Mouse (Mus musculus) CD4-positive, CD25-positive, alpha-beta regulatory T cell, adult 4 months (primary cell): ENCODE measurements around the gene Map3k13. TPM values are rescaled to one million over a fixed set of nuclear protein-coding genes. Genes with fewer than 3 reads are reported as not detected.
"Not testable (repeated sequence)": the region's sequence is repeated elsewhere in the genome, so short reads cannot be mapped to it uniquely, and the experiment has no call there.

ENCODE experiments used
- ATAC-seq: one replicate; pipeline ENCODE4 v1.8.0; 2017
- polyA plus RNA-seq, 2 experiments: library from polyadenylated mRNA; unstranded; fragments of 100-300 nt; shearing (Covaris generic); gene quantifications; one replicate each; pipeline ENCODE4 v1.2.1; 2017

Gene Map3k13
- polyA plus RNA-seq, 2 experiments from 2014 or later, result 0.44 to 0.51 TPM

DNA sequence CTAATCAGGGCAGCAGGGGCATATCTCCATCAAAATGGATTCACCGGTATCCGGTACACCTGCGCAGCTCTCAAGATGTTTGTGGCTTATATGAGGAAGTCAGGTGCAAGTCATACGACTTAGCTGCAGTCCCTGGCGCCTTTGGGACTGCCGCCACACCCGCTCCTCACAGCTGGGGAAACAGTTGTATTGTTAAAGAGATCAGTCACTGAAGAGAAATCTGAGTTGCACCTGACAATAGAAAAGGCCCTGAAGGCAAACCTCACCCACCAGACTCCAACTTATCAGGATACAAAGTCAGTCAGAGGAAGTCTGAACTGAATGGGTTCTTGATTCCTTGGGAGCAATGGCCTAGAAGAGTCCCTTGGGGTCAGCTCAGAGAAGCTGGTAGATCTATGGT is 13.6 kb downstream of the Map3k13 start:
- not testable (repeated sequence) for ATAC-seq

DNA sequence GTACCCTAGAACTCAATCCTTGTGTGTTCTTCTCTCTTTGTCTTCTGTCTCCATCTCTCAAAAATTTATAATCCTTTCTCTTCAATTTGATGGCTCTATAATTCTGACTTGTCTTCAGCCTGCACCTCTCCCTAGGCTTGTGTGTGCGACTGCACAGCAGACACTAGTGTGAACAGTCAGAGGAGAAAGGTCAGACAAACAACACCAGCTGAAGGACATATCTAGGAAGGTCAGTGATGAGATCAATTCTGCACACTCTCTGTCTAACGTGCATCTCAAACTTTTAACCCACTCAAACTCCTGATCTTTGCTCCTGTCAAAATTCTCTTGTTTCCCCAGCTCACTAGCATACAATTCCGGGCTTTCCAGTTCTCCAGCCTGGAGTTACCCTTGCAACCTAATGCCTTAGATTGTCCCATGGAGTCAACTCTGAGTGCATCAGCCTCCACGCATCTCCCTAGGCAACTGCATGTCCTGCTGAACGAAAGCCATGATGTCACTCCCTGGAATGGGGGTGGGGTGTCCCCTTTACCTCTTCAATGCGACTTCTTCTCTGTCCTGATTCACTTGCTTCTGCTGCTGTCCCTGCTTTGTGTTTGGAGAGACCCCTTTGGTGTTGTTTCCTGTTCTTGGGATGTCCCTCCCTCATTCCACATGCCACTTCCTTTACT is 19.2 kb downstream of the Map3k13 start:
- no peak for ATAC-seq

DNA sequence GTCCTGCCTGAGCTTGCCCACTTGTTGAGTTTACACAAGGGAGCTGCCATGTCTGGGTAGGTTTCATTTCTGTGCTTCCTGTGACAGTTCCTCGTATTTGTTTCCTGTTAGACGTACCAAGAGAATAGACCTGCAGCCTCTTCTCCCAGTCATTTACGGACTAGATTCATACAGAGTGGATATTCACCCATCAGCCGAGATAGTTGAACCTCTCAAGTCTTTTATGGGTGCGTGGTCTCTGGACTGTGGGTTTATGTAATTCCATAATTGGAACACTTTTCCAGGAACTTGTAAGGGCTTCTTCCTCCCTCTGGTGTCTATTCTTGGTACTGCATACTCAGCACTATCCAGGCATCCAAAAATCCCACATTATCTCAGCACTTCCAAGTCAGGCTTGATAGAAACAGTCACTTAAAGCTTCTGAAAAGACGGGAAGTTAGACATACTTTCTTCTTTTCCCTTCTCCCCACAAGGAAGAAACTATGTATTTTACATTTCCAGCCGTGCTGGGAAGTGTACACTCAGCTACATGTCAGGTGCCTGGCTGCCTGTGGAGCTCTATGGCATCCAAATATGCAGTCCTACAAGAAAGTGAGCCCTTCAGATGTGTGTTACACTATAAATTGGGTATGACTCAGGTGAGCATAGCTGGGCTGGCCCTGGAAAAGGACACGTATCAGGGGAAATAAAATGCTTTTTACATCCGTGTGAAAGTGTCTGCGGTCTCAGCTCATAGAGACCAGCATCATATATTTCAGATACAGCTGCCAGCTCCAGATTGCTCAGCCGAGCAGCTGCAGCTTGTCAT is 20.9 kb downstream of the Map3k13 start:
- peak; percentile 74 for ATAC-seq

DNA sequence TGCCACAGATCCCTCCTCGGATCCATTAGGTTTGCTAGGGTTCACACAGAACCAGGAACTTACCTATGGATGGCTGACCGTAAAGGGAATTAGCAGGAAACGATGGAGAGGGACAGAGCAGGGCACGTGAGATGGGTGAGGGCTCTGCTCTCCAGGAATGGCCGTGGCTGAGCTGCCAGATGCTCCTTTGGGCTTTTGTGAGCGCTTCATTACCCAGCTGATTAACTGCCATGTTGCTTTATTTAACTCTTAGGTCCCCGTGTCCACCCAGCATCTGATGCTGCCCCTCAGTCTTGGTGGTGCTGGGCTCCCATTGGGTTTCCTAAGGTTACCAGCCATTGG is 21.5 kb downstream of the Map3k13 start:
- ATAC-seq, result no peak

DNA sequence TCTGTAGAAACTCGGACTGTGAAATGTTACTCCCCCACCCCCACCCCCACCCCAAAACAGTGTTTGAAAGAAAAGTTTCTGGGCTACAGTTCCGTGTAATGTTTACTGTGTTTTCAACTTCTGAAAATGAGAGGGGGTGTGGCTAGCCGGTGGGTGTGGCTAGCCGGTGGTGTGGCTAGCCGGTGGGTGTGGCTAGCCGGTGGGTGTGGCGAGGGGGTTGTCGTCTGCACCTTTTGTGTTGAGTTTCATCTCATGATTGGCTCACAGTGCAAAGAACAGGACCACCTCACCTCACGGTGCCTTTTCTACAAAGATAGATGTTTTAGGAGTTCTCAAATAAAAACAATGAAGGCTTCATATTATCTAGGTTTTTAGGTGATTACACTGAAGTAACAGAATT is 24.0 kb downstream of the Map3k13 start:
- ATAC-seq, result peak; percentile 39

DNA sequence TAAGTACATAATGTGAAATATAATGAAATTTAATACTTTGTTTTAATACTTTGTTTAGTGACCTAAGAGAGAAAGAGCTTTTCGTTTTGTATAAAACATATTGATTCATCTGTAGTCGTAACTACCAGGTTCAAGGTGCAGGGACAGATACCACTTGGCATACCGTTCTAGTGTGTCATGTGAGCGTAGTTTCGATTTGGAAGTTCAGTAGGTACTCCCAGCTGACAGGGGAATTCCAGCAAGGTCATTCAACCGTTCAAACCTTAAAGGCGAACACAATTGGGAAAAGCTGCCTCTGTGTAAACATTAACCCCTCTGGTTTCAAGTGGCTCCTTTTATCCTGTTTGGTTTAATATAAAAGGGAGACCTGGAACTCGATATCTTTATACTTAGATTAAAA is 24.5 kb downstream of the Map3k13 start:
- ATAC-seq, result no peak

DNA sequence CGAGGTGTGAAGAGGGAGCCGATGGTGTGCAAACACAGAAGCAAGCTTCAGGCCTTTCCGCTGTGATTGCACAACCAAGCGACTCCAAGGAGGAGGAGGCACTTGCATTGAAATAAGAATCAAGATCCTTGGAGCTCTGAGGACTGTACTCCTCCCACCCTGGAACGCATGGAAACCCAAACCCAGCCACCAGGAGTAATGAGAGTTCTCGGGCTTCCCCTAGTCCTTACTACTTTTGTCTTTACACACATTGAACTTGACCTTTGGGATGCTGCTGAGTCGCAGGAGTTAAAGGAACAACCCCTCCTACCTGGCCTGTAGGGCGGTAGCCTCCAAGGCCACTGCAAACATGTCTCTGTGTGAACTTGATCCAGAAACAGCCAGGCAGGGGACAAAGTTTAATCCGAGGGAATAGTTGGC is 31.5 kb downstream of the Map3k13 start:
- ATAC-seq, result no peak

DNA sequence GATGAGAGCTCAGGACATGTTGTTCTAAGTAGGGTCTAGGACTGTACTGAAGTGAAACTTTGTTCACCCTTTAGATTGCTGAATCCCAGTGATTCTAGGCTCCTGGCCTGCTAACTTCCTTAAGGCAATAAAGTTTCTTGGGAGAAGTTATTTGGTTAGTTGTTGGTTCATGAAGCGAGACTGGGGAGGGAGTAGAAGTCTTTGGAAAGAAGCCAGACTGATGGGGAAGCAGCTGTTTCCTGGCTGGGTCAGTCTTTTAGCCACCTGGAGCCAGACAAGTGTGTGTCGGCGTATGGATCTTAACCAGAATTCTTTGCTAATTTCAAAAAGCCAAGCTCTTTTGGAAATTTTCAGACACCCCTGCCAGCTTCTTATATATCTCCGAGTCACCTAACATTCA is 33.0 kb downstream of the Map3k13 start:
- ATAC-seq, result no peak

DNA sequence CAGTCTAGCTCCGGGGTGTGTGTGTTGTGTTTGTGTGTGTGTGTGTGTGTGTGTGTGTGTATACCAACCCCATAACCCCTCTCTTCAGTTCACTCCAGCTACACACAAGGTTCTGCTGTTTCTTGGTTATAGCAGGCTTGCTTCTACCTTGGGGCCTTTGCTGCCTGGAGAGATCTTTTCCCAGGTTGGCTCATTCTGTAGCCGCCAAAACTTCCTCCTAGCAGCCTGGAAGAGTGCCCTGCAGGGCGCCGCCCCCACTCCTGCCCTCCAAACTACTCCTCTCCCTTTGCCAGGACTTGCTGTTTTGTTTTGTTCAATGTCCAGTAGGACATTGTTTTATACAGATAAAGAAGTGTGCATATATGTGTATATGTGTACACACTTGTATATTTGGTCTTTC is 33.4 kb downstream of the Map3k13 start:
- ATAC-seq, result no peak

DNA sequence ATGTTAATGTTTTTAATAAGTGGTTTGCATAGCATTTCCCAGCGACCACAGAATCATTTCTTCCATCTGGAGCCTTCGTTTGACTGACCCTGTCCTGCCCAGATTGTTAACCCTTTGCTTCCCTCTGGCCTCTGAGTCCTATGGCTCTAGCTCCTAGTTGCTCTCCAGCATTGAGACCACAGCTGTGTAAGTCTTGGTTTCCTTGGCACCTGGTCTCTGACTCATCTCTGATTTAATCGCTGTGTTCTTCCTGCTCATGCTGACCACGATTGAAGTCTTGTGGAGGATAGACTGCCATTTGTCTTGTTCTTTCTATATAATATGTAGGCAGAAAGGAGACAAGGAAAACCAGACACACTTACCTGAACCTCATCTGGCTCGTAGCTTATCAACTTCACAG is 35.6 kb downstream of the Map3k13 start:
- no peak for ATAC-seq

DNA sequence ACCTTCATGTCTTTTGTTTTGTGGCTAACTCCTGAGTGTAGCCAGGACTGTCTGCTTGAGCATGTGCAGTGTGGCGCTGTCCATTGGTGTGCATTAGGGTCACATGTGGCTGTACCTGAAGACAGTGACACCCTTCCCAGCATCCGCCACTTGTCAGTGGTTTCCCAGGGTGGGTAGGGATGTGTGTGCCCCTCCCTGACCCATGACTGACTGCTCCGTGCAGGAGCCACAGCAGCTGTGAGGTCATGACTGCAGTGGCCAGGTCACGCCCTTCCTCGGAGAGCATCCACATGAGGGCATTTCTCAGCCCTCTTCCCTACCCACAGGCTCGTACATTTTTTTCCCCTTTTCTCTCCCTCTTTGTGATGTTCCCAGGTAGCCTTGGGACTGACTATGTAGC is 36.6 kb downstream of the Map3k13 start:
- no peak for ATAC-seq

DNA sequence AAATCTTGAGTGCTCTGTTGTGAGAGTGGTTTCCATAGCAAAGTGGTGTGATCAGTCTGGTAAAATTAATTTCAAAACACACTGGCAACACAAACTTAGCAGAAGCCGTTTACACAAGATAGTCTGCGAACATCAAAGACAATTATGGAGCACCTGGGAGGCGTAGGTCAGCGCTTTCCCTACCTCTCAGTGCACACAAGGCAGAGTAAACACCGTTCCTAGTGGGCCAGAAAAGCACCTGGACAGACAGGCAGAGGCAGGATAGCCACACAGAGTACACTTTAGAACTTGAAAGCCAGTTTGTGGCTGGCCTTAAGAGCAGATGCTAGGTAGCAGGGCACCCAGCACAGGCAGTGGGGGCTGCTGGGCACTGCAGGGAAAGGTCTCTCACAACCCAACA is 37.6 kb downstream of the Map3k13 start:
- ATAC-seq, result no peak

DNA sequence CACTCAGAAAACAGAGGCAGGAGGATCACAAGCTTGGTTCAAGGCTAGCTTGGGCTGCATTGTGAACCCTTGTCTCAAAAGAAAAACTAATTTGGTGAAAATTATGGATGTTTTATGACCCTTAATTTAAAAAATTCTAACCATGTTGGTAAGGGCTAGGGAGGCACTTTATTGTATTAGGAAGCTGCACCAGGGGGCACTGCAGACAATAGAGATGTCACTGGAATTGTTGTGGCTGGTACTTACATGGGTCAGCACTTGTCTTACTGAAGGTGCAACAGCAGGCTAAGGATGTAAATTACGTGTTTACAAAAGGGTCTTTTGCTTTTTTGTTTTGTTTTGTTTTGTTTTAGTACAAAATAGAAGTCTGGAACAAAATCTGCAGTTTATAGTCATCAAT is 39.3 kb downstream of the Map3k13 start:
- no peak for ATAC-seq

DNA sequence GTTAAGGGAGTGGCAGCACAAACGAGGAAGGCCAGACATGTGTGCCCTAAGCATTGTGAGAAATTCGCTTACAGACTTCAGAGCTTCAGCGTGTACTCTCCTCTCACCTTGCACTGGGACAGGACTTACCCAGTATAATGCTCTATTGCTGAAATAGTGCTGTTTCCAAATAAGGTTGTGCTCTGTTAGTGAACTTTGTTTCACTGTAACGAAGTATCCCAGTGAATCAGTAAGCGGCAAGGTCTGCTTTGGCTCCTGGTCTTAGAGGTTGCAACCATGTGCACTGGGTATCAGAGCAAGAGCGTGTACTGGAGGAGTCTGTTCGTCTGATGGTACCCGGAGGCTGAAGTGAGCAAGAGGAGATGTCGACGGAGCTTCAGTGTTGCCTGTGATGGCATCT is 39.8 kb downstream of the Map3k13 start:
- ATAC-seq, result no peak

DNA sequence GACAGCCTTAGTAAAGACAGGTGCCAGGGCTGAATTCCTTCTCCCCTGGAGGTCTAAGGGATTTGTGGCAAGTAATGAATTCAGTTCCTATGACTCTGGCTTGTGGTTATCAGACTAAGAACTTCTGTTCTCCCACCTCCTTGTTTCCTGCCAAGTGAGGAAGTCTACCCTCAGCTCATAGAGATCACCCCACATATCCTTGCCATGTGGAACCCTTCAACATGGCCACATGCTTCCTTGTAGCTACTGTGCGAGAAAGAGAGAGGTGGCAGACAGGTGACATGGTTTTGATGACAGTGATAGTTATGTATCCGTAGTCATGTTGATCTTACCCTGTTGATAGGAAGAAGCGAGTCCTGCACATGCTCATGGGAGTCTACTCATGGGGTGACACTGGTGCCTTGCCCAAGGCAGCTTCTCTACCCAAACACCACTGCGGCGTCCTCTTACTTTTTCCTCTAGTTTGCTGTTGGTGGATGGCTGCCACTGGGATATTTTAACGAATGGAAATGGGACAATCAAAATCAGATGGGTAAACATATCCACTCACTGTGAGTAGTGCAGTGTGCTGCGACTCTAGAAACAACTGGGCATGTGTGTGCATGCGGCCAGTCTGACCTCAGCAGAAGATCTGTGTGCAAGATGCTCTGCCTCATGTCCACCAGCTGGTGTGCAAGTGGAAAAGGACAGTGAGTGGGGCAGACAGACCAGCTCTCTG is 40.9 kb downstream of the Map3k13 start:
- ATAC-seq, result no peak

DNA sequence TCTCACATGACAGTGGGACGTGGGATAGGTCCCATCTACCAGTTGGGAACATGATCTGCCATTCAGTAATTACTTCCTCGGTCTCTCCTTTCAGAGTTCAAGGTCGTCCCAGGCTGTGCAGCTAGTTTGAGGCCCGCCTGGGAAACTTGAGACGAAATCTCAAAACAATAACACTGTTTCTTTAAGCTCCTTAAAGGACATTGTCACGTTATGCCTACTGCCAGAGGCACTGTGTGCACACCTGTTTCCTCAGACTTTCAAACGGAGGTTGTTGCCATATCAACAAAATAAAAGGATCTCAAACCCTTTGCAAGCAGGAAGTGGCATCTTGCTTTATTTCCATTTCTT is 41.4 kb downstream of the Map3k13 start:
- ATAC-seq, result peak; percentile 82

DNA sequence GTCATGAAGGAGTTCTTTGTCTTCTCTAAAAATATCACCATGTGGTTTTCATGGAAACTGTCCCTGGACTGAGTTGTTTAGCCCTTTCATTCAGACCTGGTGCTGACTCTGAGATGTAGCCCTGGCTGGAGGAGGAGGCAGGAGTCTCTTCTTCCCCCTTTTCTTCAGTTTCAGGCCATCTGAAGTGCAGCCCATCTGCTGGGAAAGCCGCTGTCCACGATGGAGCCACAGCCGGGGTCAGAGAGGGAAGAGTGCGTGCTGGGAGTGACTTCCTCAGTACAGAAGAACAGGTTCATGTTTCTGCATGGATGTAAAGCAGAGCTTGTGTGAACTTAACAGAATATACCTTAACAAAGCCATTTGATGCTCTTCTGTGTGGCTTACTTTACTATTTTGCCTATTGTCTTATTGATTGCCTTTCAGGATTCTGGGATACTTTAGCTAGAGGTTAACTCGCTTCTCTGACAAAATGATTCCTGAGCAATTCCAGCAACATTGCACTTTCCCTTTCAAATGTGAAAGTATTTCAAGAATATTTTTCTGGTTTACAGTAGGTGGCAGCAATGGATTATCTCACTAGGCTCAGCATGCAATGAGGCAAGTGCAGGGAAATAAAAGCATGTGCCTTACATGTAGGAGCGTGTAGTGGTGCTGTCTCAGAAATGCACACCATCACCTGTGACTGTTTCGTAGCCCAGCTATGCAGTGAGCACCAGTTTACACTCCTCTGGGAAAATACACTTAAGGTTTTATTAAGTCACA is 42.3 kb downstream of the Map3k13 start:
- ATAC-seq, result peak; percentile 65

DNA sequence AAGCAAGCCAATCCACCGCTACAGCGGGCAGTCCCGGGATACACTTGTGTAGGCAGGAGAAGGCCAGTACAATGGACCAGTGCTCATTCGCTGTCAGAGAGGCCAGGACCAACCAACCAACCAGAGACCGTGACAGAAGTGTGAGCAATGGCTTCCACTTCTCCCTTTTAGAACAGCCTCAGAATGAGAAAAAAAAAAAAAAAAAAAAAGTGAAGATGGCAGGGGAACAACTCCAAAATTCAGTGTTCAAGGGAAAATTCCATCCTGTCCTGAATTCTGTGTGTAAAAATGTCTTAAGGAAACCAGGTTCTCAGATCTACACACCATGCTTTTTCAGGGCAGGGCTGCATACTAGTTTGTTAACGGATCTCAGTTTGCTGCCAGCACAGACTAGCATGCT is 43.5 kb downstream of the Map3k13 start:
- ATAC-seq, result no peak

DNA sequence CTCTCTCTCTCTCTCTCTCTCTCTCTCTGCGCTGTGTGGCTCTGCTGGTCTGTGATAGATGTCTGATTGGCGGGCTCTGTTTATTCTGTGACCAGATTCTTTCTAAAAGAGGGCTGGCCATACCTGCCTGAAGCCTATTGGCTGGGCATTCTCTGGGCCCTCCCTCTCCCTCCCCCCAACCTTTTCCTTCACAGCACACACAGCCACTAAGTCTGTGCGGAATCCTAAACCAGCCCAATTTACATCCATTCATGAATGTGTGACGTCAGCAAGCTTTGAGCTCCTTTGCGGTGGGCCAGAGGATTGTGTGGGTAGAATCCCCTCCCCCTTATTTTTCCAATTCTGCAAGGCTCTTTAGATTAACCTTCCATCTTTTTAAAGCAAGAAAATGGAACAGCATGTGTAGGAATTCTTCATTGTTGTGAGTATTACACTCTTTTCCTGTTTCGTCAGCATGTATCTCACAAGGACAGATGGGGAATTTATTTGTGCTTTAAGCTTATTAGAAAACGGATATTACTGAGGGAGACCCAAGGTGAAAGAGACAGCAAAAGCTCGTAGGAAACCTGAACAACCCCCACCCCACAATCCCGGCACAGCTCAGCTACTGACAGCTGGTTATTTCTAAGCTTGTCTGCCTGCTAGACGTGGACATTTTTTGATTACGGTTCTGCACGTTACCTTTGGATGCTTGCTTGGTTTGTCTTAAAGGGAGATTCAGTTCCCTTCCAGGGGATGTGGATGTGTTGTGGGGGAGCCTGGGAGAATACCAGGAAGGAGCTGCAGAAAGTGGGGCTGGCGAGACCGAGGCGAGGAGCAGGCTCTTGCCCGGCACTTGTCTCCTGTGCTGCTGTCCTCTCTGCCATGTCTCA is 51.9 kb downstream of the Map3k13 start:
- ATAC-seq, result peak; percentile 83

DNA sequence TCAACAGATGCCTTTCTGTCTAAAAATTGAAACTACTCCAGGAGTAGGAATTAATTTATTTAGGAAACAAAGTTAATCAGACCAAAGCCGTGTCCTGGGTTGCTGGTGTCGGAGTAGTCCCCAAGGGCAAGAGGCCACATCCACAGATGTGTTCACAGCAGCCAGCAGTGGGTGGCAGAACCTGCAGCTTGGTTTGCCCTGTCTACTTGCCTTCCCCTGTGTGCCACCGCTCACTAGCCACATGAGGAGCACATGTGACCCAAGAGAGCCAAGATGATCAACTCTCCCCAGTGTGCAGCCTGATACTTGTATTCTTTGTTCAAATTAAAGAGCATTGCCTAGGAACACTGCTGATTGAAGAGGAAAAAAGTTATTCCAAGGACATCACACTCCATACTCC is 54.3 kb downstream of the Map3k13 start:
- ATAC-seq, result no peak

DNA sequence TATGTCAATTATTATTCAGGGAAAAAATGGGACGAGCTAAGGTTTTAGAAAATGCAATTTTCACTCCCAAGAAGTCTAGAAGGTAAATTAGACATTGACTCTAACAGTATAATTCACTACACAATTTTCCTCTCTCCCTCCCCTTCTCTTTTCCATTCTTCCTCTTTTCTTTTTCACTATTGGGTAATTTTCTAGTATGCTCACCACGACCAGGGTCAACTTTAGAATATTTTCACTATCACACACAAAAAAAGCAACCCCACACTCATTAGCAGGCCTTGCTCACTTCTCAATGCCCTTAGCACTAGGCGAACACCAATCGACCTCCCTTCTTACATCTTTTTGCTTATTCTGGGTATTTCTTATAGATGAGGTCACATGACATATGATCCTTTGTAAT is 54.7 kb downstream of the Map3k13 start:
- ATAC-seq, result no peak

DNA sequence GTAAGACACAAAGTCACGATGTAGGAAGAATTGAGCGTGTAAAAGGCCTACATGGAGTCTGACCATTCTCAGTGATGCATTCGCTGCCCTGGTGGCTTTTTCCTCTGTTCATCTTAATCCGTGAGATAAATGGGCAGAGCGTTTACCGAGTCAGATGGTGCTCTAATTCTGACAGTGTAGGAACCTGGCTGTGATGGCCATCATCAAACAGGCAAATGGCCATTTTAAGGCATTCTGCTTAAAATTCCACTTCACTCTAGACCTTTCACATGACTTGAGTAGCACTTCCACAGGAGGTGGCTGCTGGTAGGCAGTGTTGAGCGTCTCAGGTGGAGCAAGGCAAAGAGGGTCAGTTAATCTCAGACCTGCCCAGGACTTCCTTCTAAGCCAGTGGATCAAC is 58.2 kb downstream of the Map3k13 start:
- ATAC-seq, result no peak
